Mouse (Mus musculus) liver, embryonic 14.5 days (tissue): ENCODE measurements around the gene BC048671. TPM values are rescaled to one million over a fixed set of nuclear protein-coding genes. Genes with fewer than 3 reads are reported as not detected.

Experiments used
- ATAC-seq: fragments of 200-750 bp; cut with Nextera tagmentation; 2 replicates; pipeline ENCODE4 v1.8.0; 2017; ENCODE audit warnings: moderate number of reproducible peaks, mild to moderate bottlenecking, moderate library complexity; ENCODE audit not compliant: insufficient read depth
- DNase-seq, 3 experiments: peaks; one replicate each; pipeline ENCODE4 v3.0.0-alpha.2; 2012 to 2013; ENCODE audit warnings: low read depth in 3 of 3, low spot score in 3 of 3
- H3K27ac ChIP-seq: fragments of 300-500 bp; sonication (generic); 2 replicates; pipeline ENCODE4 v1.5.1; 2014; ENCODE audit warnings: moderate library complexity, mild to moderate bottlenecking, control low read depth, inconsistent platforms
- H3K27me3 ChIP-seq: fragments of 300-500 bp; sonication (generic); 2 replicates; pipeline ENCODE4 v1.6.1; 2014; ENCODE audit warnings: mild to moderate bottlenecking, low read length, moderate library complexity; ENCODE audit not compliant: control insufficient read depth, insufficient read depth
- H3K36me3 ChIP-seq: fragments of 300-500 bp; sonication (generic); replicated peaks from 2 replicates; pipeline ENCODE4 v1.6.1; 2014; ENCODE audit warnings: low read depth; ENCODE audit not compliant: control insufficient read depth, insufficient read depth
- H3K4me1 ChIP-seq, 2 experiments: fragments of 200-500 bp in 1 of 2; fragments of 300-500 bp in 1 of 2; sonication (generic) in 1 of 2; replicated peaks; 2 replicates each; pipeline ENCODE4 v1.6.1; 2012 to 2014; ENCODE audit warnings: antibody characterized with exemption in 1 of 2, inconsistent platforms in 1 of 2, low read length in 1 of 2; ENCODE audit not compliant: control insufficient read depth in 2 of 2, insufficient read depth in 2 of 2
- H3K4me2 ChIP-seq: fragments of 300-500 bp; sonication (generic); 2 replicates; pipeline ENCODE4 v1.6.1; 2014; ENCODE audit warnings: low read depth, mild to moderate bottlenecking, control low read depth, moderate library complexity
- H3K4me3 ChIP-seq, 2 experiments: fragments of 200-500 bp in 1 of 2; fragments of 300-500 bp in 1 of 2; sonication (generic) in 1 of 2; 2 replicates each; pipeline ENCODE4 v1.5.1; 2012 to 2014; ENCODE audit warnings: low read depth in 2 of 2, low read length in 2 of 2, mild to moderate bottlenecking in 2 of 2, control low read depth in 1 of 2, inconsistent platforms in 1 of 2, moderate library complexity in 1 of 2; ENCODE audit not compliant: insufficient read depth in 1 of 2
- H3K9ac ChIP-seq: fragments of 300-500 bp; sonication (generic); replicated peaks from 2 replicates; pipeline ENCODE4 v1.6.1; 2014; ENCODE audit warnings: mild to moderate bottlenecking, control low read depth, moderate library complexity
- H3K9me3 ChIP-seq: fragments of 300-500 bp; sonication (generic); 2 replicates; pipeline ENCODE4 v1.6.1; 2016; ENCODE audit warnings: low read length, mixed read lengths; ENCODE audit not compliant: control insufficient read depth
- CTCF ChIP-seq: IDR thresholded peaks from 2 replicates; pipeline ENCODE4 v1.5.1; 2016; ENCODE audit warnings: antibody characterized with exemption, low read depth, control low read depth
- EP300 ChIP-seq: IDR thresholded peaks from 2 replicates; pipeline ENCODE4 v1.6.1; 2016; ENCODE audit warnings: antibody characterized with exemption, low read depth
- WGBS: fragments of 180-500 bp; shearing (Covaris S2); extraction: QIAGEN DNeasy Blood & Tissue Kit; methylation state at CpG from one replicate; pipeline ENCODE4 v1.1.7; 2014; ENCODE audit not compliant: insufficient replicate concordance; 5-methylcytosine and 5-hydroxymethylcytosine counted together
- polyA plus RNA-seq, 2 experiments: library from polyadenylated mRNA; depleted of rRNA in 1 of 2; stranded (reverse) in 1 of 2; unstranded in 1 of 2; fragments of >200 nt; fragmentation: Nextera tagmentation in 1 of 2; extraction: Ambion mirVana in 1 of 2; gene quantifications; 2 replicates each; pipeline versions ENCODE4 v1.2.1 to v1.2.3; 2012 to 2014

Gene BC048671
- polyA plus RNA-seq, 2 experiments = not detected

DNA sequence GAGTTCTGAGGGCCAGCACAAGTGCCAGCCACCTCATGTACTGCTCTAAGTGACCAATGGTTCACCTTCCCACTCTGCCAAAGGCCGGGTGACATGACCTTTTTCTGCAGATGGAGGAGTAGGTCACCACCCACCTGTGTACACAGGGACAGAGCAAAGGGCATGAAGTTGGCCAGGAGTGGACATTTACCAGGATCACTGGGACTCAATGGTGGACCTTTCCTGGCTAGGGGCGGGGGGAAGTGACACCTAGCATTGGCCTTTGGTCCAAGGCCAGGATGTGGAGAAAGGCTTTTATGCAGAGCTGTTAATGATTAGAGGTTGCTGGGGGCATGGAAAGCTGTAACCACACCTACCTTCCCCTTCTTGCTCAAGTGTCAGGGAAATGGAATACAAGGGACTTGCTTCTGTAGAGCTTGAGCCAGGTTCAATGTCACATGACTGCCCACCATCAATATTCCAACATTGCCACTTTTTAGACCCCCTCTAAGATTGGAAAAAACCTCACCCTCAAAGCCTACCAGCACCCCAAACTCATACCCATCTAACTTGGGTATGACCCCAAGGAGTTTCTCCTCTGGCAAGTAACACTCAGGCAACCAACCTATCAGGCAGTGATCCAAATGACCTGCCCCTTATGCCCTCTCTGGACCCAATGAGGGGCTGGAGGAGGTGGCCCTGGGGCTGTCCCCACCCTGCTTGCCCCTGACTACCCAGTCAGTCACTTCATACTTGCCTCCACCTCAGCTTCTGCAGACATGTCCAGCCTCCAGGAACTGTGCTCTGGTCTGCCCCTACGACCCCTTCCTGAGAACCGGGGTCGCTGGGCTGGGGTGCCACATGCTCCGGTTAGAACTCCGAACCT, 31.8 kb downstream of the BC048671 start, which contains the start of gene Uroc1:
Uroc1 (plus strand) TSS at position 724 of the 865 bp plus-strand sequence.
- H3K4me2 ChIP-seq = peak within 1 kb of the TSS; percentile 46
- DNase-seq (peak; percentile 38 to 47 (median 41)), ATAC-seq (peak; percentile 82)
- H3K4me1 ChIP-seq = peaks cover 0 to 2% of the 10 kb centered on the region in 2 experiments; a peak in 1 of 4 replicates
- WGBS = 62% methylated on average over 7 of the region's 7 CpGs
- H3K9ac ChIP-seq = no peak within 1 kb of the TSS
- no peak within 1 kb of the TSS for H3K27ac ChIP-seq
- no peak for TF ChIP-seq CTCF
- no peak for TF ChIP-seq EP300
- peak within 1 kb of the TSS; percentile 12 to 27; a peak in 3 of 4 replicates for H3K4me3 ChIP-seq
- H3K27me3 ChIP-seq = no peaks in the 10 kb centered on the region
- H3K36me3 ChIP-seq = no peaks in the 10 kb centered on the region
- no peaks in the 10 kb centered on the region for H3K9me3 ChIP-seq

DNA sequence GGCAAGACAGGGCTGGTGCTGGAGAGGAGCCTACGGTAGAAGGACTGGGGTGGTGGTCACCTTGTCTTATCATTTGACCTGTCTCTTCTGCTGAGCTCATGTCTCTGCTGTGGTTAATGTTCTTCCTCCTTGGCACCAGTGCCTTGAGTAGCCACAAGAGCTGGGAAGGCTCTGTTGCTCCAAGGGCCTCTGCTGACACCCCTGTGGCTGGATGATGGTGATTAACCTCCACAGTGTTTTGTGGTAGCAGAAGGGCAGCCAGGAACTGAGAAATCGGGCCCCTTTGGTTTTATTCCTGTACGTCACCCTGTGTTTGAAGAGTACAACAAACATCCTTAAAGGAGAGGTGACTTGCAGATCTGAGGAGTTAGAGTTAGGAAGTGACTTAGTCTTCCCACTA, 33.2 kb downstream of the BC048671 start:
- H3K27me3 ChIP-seq = no peaks in the 10 kb centered on the region
- DNase-seq (no peak), ATAC-seq (no peak)
- peak overlapping the region in 1 of 2 experiments; percentile 27; a peak in 2 of 4 replicates for H3K4me3 ChIP-seq
- no peak for TF ChIP-seq CTCF
- TF ChIP-seq EP300 = no peak
- peaks cover 0 to 2% of the 10 kb centered on the region in 2 experiments; a peak in 1 of 4 replicates for H3K4me1 ChIP-seq
- H3K4me2 ChIP-seq = peak overlapping the region; percentile 46
- H3K36me3 ChIP-seq = no peaks in the 10 kb centered on the region
- H3K9me3 ChIP-seq = no peaks in the 10 kb centered on the region
- WGBS = 35% methylated on average over 3 of the region's 3 CpGs
- H3K27ac ChIP-seq = no peak overlapping the region
- no peak overlapping the region for H3K9ac ChIP-seq

DNA sequence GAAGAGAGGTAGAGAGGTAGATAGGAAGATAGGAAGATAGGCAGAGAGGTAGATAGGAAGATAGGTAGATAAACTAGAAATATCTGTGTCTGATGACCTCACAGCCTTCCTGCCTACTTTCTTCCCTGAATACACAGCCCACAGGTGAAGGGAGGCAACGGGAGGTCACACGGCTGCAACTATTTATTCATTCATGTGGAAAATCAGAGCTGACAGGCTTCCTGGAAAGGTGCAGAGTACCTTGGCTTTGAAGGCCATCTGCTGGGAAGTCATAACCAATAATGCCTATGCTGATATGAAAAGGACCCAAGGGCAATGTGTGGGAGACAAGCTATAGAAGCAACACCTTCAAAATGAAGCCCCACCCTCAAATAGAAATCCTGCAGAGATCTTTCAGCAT, 41.3 kb downstream of the BC048671 start:
- no peaks in the 10 kb centered on the region for H3K27me3 ChIP-seq
- no peak for ATAC-seq
- no peak overlapping the region for H3K4me2 ChIP-seq
- no peak overlapping the region for H3K4me3 ChIP-seq
- 61% methylated on average over 2 of the region's 2 CpGs for WGBS
- DNase-seq = no peak
- no peak overlapping the region for H3K27ac ChIP-seq
- H3K4me1 ChIP-seq = no peaks in the 10 kb centered on the region
- no peak overlapping the region for H3K9ac ChIP-seq
- H3K9me3 ChIP-seq = no peaks in the 10 kb centered on the region
- no peaks in the 10 kb centered on the region for H3K36me3 ChIP-seq
- TF ChIP-seq EP300 = no peak
- TF ChIP-seq CTCF = no peak

DNA sequence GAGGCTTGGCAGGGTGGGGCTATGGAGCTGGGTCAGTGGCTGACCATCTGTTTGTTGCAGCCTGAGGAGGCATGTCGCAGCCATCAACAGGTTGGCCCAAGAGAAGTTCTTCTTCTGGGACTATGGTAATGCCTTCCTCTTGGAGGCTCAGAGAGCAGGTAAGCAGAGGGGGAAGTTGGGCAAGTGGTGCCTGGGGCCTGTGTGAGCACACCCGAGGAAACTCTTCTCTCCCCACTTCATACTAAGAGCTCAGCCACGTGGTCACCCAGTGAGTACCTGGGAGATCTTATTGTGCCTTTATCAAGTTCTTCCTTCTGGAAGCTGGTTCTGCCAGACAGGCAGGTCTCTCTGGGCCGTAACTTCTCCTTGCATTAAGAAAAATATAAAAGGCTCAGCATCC, 46.2 kb downstream of the BC048671 start:
- Histone ChIP-seq H3K9ac (no peak overlapping the region), H3K27me3 (no peaks in the 10 kb centered on the region), H3K36me3 (no peaks in the 10 kb centered on the region), H3K27ac (no peak overlapping the region), H3K9me3 (no peaks in the 10 kb centered on the region), H3K4me1 (no peaks in the 10 kb centered on the region), H3K4me3 (no peak overlapping the region), H3K4me2 (no peak overlapping the region)
- ATAC-seq = no peak
- 36% methylated on average over 4 of the region's 4 CpGs for WGBS
- DNase-seq = no peak
- no peak for TF ChIP-seq CTCF
- no peak for TF ChIP-seq EP300

DNA sequence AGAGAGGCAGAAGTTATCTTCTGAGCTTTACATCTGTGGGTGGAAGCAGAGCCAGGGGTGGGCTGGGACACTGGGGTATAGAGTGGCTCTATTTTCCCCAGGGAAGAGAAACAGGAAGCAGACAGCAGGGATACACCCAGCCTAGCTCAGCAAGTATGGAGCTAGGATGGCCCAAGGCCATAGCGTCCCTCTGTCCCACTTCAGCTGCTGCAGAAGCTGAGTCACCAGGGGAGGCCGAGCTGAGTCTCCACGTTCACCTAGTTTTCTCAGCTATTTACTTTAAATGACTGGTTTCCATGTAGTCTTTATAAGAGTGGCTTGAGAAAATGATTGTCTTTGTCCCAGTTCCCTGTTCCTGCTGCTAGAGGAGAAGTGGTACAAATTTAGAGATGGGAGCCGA, 47.5 kb downstream of the BC048671 start:
- 49% methylated on average over 4 of the region's 4 CpGs for WGBS
- no peak for DNase-seq
- no peak overlapping the region for H3K9ac ChIP-seq
- no peaks in the 10 kb centered on the region for H3K9me3 ChIP-seq
- no peak for ATAC-seq
- H3K4me2 ChIP-seq = no peak overlapping the region
- H3K4me1 ChIP-seq = no peaks in the 10 kb centered on the region
- TF ChIP-seq CTCF (no peak), EP300 (no peak)
- no peaks in the 10 kb centered on the region for H3K36me3 ChIP-seq
- no peaks in the 10 kb centered on the region for H3K27me3 ChIP-seq
- no peak overlapping the region for H3K27ac ChIP-seq
- no peak overlapping the region for H3K4me3 ChIP-seq
